Mouse (Mus musculus): ENCODE results near the gene Klf2.
A peak's percentile ranks its signal among the peaks of the same experiment; 100 is the strongest.

DNA sequence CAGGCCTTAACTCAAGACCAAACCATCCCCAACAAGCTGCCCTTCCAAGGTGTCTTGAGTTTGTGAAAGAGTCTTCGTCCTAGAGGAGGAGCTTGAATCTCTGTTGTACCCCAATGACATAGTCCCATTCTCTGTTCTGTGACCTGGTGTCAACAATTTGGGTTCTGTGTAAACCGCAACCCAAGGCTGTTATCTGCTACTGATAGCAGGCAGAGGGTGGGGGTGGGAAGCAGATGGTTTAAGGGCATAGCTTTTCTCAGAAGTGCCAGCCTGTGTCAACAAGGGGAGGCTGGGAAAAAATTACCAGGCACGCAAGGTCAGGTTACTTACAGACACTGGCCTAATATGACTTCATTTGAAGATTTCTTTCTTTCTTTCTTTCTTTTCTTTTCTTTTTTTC, 41.6 kb upstream of the Klf2 start:
- TF ChIP-seq CTCF (IDR thresholded peaks at IDR 0.05; ENCODE audit: low read depth): no peak
- TF ChIP-seq EP300 (IDR thresholded peaks at IDR 0.05; ENCODE audit: low read depth): peak; percentile 68

All from liver, postnatal 0 days (tissue).